Mouse (Mus musculus): ENCODE results near the gene Flnb. TPM values are rescaled to one million over a fixed set of nuclear protein-coding genes. Genes with fewer than 3 reads are reported as not detected.

Gene Flnb
- polyA plus RNA-seq, 1 experiment from 2014 or later: 2.8 TPM

DNA sequence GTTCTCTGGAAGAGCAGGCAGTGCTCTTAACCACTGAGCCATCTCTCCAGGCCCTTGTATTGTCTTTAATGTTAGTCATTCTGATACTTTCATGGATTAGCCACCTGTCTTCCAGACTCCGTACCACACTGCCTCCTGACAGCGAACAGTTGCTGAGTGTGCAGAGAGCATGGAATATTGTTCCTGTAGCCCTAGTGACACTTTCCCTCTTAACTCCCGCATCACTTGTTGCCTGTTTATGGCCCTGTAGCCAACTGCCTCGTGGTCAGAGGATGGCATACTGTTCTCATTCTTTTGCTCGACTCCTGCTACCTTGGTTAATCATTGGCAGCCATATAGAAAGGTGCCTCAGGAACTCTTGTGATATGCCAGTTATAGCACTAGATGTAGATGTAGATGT, 45.4 kb downstream of the Flnb start:
- Histone ChIP-seq H3K36me3 (ENCODE audit: inconsistent target) (no peaks in the 10 kb centered on the region), H3K79me2 (ENCODE audit: inconsistent target) (no peaks in the 10 kb centered on the region), H3K4me3 (ENCODE audit: inconsistent target) (no peak overlapping the region), H3K27ac (no peak overlapping the region)
- WGBS (ENCODE audit: missing documents): 92% methylated on average over 5 of the region's 5 CpGs

DNA sequence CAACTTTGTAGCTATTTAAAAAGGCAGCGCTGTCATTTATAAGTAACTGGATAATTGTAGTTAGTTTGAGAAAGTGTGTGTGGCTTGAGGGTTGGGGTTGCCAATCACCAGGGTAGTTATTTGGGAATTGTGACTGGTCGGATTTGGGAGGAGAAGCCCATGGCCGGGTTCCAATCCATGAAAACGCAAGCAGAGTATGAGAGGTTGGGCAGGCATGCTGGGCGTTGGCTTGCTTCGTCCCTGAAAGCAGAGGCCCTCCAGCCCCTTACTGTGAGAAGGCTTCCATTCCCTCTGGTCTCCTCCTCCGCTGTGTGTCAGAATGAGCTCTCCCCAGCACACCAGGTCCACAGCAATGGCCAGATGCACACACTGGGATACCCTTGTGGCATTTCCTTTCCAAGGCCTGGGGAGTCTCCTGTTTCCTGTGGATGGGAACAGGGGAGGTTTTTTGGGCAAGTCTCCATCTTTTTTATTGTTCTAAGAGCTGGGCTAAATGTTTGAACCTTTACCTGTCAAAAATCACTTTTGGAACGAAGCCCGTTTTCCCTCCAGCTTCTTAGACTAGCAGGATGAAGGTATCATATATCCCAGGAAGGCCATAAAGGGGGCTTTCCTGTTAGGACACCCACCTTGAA, 46.2 kb downstream of the Flnb start:
- Histone ChIP-seq H3K4me3 (ENCODE audit: inconsistent target) (no peak overlapping the region), H3K27ac (no peak overlapping the region), H3K79me2 (ENCODE audit: inconsistent target) (no peaks in the 10 kb centered on the region), H3K36me3 (ENCODE audit: inconsistent target) (no peaks in the 10 kb centered on the region)
- 93% methylated on average over 9 of the region's 9 CpGs for WGBS (ENCODE audit: missing documents)

DNA sequence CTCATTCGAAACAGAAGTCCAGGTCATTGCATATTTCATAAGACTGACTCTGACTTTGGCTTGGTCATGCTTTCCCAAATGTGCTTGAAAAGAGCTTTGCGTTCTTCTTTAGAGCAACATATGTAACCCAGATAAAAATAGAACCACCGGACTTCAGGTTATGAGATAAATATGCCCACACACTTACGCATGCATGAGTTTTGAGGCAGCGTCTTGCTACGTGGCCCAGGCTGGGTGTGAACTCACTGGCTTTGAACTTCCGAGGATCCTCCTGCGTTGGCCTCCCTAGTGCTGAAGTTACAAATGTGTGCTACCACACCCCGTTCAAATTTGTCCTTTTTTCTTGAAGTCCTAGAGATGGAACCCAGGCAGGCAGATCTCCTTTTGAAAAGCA, 46.7 kb downstream of the Flnb start:
- H3K27ac ChIP-seq: no peak overlapping the region
- 93% methylated on average over 9 of the region's 9 CpGs for WGBS (ENCODE audit: missing documents)
- no peaks in the 10 kb centered on the region for H3K36me3 ChIP-seq (ENCODE audit: inconsistent target)
- H3K4me3 ChIP-seq (ENCODE audit: inconsistent target): no peak overlapping the region
- H3K79me2 ChIP-seq (ENCODE audit: inconsistent target): no peaks in the 10 kb centered on the region

DNA sequence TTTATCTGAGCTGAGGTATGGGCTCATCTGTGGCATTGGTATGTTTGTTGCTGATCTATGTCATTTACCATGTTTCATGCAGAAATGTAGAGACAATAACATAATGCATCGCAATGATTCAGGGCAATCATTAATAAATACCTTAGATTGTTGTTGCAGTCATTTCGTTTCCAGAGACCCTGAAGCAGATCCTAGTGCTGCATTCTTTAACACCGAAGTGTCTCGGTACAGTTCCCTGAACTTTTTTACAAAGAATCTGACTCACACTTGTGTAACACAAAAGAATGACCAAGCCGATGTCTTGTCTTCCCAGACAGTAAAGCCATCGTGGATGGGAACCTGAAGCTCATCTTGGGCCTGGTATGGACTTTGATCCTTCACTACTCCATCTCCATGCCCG, 49.5 kb downstream of the Flnb start:
- WGBS (ENCODE audit: missing documents): 96% methylated on average over 7 of the region's 7 CpGs
- no peaks in the 10 kb centered on the region for H3K79me2 ChIP-seq (ENCODE audit: inconsistent target)
- H3K4me3 ChIP-seq (ENCODE audit: inconsistent target): no peak overlapping the region
- H3K27ac ChIP-seq: no peak overlapping the region
- no peaks in the 10 kb centered on the region for H3K36me3 ChIP-seq (ENCODE audit: inconsistent target)

DNA sequence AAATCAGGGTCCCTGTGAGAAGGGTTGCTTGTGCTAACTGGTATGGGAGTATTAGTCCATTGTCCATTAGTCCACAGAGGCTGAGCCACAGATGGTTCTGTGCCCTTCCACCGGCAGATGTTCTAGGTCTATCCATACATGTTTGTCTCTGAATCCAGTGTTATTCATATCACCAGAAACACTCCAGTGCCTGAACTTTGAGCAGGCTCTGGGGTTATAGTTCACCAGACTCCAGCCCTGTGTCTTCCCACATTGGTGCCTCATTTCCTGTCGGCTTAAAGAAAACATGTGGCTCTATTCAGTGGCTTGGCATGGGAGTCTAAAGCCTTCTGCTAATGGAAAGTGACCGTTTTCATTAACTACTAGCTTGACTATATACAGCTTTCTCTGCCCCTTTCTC, 50.1 kb downstream of the Flnb start:
- 81% methylated on average over 3 of the region's 3 CpGs for WGBS (ENCODE audit: missing documents)
- Histone ChIP-seq H3K27ac (no peak overlapping the region), H3K36me3 (ENCODE audit: inconsistent target) (no peaks in the 10 kb centered on the region), H3K4me3 (ENCODE audit: inconsistent target) (no peak overlapping the region), H3K79me2 (ENCODE audit: inconsistent target) (no peaks in the 10 kb centered on the region)

DNA sequence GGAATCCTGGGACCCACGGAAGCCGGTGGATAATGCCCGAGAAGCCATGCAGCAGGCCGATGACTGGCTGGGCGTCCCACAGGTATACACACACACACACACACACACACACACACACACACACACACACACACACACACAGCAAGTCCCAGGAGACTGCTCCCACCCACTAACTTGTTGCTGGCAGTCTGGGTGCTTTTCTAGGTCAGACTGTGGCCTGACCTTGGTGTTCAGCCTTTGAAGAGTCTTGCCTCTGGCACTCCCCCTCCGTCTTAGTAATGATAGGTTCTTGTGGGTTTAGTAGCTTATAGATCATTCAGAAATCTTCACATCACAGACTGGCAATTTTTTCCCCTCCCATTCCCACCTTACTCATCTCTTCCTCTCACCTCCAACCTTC, 52.0 kb downstream of the Flnb start:
- H3K79me2 ChIP-seq (ENCODE audit: inconsistent target): no peaks in the 10 kb centered on the region
- no peak overlapping the region for H3K4me3 ChIP-seq (ENCODE audit: inconsistent target)
- no peak overlapping the region for H3K27ac ChIP-seq
- H3K36me3 ChIP-seq (ENCODE audit: inconsistent target): no peaks in the 10 kb centered on the region
- WGBS (ENCODE audit: missing documents): 100% methylated on average over 2 of the region's 6 CpGs

DNA sequence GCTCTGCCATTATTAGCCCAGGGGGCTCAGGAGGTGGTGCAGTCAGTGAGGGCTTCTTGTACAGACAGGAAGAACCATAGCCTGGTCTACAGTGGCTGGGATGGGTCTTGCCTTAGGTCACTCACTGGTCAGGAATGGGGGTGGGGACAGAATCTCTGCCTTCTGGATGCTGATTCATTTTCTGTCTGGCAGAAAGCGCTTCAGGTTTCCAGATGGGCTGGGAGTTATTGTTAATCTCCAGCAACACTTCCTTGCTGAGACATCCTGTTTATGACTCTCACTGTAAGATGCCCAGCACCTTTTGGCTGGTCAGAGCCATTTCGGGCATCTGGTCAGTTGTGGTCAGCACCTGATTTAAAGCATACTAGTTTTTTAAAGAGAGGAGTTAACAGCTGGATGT, 55.8 kb downstream of the Flnb start:
- Histone ChIP-seq H3K79me2 (ENCODE audit: inconsistent target) (no peaks in the 10 kb centered on the region), H3K27ac (no peak overlapping the region), H3K4me3 (ENCODE audit: inconsistent target) (no peak overlapping the region), H3K36me3 (ENCODE audit: inconsistent target) (no peaks in the 10 kb centered on the region)
- 87% methylated on average over 2 of the region's 2 CpGs for WGBS (ENCODE audit: missing documents)

DNA sequence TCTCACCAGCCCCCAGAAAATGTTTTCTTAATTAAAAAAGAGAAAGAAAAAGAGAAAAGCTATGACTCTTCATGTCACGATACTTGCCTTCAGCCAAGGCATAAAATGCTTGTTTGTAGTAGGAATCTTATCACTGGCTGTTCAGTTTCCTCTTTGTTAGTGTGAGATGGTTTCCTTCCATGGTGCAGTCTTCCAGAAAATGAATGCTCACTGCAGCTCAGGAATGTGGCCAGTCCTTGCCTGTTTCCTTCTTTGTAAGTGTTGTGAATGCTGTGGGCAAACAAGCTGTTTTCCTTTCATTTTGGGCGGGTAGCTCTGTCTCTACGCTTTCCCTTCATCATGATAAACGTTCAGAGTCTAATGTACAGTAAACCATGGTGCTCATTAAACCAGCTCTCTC, 56.7 kb downstream of the Flnb start:
- Histone ChIP-seq H3K79me2 (ENCODE audit: inconsistent target) (no peaks in the 10 kb centered on the region), H3K36me3 (ENCODE audit: inconsistent target) (no peaks in the 10 kb centered on the region), H3K27ac (no peak overlapping the region), H3K4me3 (ENCODE audit: inconsistent target) (no peak overlapping the region)
- 84% methylated on average over 4 of the region's 4 CpGs for WGBS (ENCODE audit: missing documents)

DNA sequence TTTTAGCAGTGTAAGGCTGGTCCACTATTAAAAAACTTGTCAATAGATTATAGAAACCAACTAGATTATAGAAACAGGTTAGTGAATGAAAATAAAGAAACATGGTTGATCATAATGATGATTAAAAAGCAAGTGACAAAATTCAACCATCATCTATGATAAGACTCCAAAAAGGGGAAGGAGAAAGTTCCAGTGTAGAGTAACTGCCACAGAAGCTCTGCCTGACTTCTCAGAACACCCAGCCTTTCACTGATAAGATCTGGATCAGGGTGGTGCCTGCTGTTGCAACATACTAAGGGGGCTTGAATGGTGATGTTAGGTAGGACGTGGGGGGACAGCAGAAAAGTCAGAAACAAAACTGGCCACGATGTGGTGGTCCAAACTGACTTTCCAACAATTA, 60.2 kb downstream of the Flnb start:
- Histone ChIP-seq H3K36me3 (ENCODE audit: inconsistent target) (no peaks in the 10 kb centered on the region), H3K4me3 (ENCODE audit: inconsistent target) (no peak overlapping the region), H3K79me2 (ENCODE audit: inconsistent target) (no peaks in the 10 kb centered on the region), H3K27ac (no peak overlapping the region)
- WGBS (ENCODE audit: missing documents): 11% methylated on average over 2 of the region's 2 CpGs

DNA sequence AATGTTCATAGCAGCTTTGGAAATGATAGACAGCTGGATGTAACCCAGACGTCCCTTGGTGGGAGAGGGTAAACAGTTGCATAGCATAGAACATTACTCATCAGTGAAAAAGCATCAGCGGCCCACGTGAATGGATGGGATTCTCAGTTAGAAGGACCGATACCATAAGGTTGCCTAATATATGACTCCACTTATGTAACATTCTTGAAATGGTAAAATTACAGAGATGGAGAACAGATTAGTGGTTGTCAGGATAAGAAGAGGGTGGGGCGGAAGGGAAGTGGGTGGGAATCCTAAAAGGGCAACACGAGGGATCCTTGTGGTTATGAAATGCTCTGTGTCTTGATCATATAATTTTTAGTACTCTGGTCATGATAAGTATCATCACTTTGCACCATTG, 62.6 kb downstream of the Flnb start:
- no peaks in the 10 kb centered on the region for H3K79me2 ChIP-seq (ENCODE audit: inconsistent target)
- no peak overlapping the region for H3K27ac ChIP-seq
- no peaks in the 10 kb centered on the region for H3K36me3 ChIP-seq (ENCODE audit: inconsistent target)
- 31% methylated on average over 6 of the region's 6 CpGs for WGBS (ENCODE audit: missing documents)
- H3K4me3 ChIP-seq (ENCODE audit: inconsistent target): no peak overlapping the region

DNA sequence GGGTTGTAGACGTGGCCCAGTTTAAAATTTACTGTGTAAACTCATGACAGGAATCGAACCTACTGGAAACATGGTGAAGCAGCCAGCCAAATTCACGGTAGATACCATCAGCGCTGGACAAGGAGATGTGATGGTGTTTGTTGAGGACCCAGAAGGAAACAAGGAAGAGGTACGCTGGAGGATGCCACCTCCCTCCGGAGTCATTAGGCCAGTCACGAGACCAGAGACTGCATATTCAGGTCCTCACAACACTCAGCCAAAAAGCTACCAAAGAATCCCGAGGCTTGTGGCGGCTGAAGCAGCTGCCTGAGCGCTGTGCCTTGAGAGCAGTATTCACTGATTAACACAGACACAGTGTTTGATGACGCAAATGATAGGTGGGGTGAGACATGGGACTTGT, 63.8 kb downstream of the Flnb start:
- no peaks in the 10 kb centered on the region for H3K36me3 ChIP-seq (ENCODE audit: inconsistent target)
- no peaks in the 10 kb centered on the region for H3K79me2 ChIP-seq (ENCODE audit: inconsistent target)
- no peak overlapping the region for H3K4me3 ChIP-seq (ENCODE audit: inconsistent target)
- WGBS (ENCODE audit: missing documents): 93% methylated on average over 11 of the region's 11 CpGs
- H3K27ac ChIP-seq: no peak overlapping the region

DNA sequence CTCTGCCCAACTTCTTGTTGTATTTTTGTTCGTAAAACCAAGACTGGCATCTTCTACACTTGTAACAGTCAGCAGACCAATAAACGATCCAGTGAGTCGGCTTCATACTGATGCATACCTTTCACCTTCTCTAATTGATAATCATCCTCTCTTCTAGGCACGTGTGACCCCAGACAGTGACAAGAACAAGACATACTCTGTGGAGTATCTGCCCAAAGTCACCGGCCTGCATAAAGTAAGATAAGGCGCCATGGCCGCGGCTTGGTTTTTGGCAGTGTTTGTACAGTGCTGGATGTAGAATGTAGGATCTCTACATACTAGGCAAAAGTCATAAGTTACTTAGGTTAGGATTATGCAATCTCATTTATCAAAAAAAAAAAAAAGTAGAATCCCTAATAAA, 64.3 kb downstream of the Flnb start:
- H3K79me2 ChIP-seq (ENCODE audit: inconsistent target): no peaks in the 10 kb centered on the region
- H3K27ac ChIP-seq: no peak overlapping the region
- no peaks in the 10 kb centered on the region for H3K36me3 ChIP-seq (ENCODE audit: inconsistent target)
- no peak overlapping the region for H3K4me3 ChIP-seq (ENCODE audit: inconsistent target)
- 95% methylated on average over 5 of the region's 8 CpGs for WGBS (ENCODE audit: missing documents)

DNA sequence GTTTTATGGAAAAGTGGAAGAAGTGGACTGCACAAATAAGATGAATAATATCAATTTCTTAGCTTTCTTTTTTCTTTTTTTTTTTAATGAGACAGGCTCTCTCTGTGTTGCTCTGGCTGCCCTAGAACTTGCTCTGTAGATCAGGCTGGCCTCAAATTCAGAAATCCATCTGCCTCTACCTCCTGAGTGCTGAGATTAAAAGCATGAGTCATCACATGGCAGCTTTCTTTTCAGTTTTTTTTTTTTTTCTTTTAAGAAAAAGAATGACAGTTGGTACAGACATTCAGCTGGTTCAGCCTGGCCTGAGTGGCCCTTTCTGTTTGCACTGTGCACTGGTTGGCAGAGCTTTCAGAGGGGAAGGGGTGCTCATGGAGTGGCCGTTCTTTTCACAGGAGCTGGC, 66.4 kb downstream of the Flnb start:
- H3K36me3 ChIP-seq (ENCODE audit: inconsistent target): no peaks in the 10 kb centered on the region
- WGBS (ENCODE audit: missing documents): 100% methylated on average over 1 of the region's 1 CpGs
- H3K27ac ChIP-seq: no peak overlapping the region
- H3K4me3 ChIP-seq (ENCODE audit: inconsistent target): no peak overlapping the region
- no peaks in the 10 kb centered on the region for H3K79me2 ChIP-seq (ENCODE audit: inconsistent target)

DNA sequence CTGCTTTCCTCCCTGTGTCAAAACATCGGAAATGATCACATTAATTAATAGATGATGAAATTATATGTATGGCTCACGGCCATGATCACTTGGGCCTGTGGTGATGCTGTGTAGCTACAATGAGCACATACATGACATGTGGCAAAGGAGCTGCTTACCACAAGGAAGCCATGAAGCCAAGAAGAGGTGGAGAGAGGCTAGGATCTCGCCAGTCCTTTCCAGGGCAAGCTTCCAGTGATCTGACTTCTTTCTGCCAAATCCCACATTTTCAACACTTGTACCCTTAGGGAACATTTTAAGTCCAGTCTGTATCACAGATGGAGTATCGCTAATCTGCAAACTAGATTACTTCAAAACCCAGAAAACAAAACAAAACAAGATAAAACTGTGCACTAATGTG, 67.1 kb downstream of the Flnb start:
- Histone ChIP-seq H3K36me3 (ENCODE audit: inconsistent target) (no peaks in the 10 kb centered on the region), H3K4me3 (ENCODE audit: inconsistent target) (no peak overlapping the region), H3K27ac (no peak overlapping the region), H3K79me2 (ENCODE audit: inconsistent target) (no peaks in the 10 kb centered on the region)
- 93% methylated on average over 4 of the region's 4 CpGs for WGBS (ENCODE audit: missing documents)

DNA sequence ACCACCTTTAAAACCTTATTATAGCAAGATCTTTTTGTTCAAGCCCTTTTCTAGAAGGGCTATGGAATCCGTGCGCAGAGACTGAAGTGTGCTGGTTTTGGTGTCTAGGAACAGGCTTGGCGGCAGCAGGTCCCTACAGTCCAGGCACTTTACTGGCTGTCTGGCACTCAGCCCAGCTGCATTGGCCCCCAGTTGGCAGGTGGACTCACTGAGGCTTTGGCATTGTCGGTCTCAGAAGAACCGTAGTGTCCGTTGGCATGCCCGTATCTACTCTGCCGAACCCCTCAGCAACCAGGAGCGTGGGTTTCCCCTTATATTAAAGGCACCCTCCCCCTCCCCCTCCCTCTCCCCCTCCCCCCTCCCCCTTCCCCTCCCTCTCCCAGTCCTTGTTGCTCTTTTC, 67.8 kb downstream of the Flnb start:
- H3K36me3 ChIP-seq (ENCODE audit: inconsistent target): no peaks in the 10 kb centered on the region

DNA sequence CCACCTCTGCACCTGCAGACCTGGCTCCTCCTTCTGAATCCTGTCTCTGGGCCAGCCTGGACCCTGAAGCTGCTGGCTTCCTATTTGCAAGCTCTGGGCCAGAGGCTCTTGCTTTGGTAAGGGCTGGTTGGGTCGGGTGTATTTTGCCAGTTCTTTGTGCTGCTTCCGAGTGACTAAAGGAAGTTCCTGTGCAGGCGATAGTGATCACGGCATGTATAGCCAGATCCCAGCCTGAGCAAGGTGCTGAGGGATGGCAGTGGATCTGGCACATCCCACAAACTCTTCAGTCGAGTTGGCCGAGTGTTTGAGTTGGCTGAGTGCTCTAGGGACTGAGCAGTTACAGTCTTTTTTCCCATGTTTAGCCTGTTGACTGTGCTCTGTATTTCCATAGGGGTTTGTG, 68.3 kb downstream of the Flnb start:
- 91% methylated on average over 6 of the region's 6 CpGs for whole genome bisulfite sequencing (ENCODE audit: missing documents)
- H3K27ac ChIP-seq: no peak overlapping the region
- no peak overlapping the region for H3K4me3 ChIP-seq (ENCODE audit: inconsistent target)
- no peaks in the 10 kb centered on the region for H3K36me3 ChIP-seq (ENCODE audit: inconsistent target)
- H3K79me2 ChIP-seq (ENCODE audit: inconsistent target): no peaks in the 10 kb centered on the region

More for the DNA sequence above, 67.8 kb downstream of the Flnb start:
- H3K27ac ChIP-seq: no peak overlapping the region
- WGBS (ENCODE audit: missing documents): 92% methylated on average over 9 of the region's 9 CpGs
- H3K4me3 ChIP-seq (ENCODE audit: inconsistent target): no peak overlapping the region
- H3K79me2 ChIP-seq (ENCODE audit: inconsistent target): no peaks in the 10 kb centered on the region
